Mouse (Mus musculus) activated CD4-positive, CD25-positive, alpha-beta regulatory T cell, adult 4 months (primary cell): ENCODE measurements around the gene Ccr5. TPM values are rescaled to one million over a fixed set of nuclear protein-coding genes. Genes with fewer than 3 reads are reported as not detected.
"Not testable (repeated sequence)": the region's sequence is repeated elsewhere in the genome, so short reads cannot be mapped to it uniquely, and the experiment has no call there.

Experiments
- ATAC-seq: one replicate; pipeline ENCODE4 v1.8.0; 2017
- polyA plus RNA-seq, 2 experiments: library from polyadenylated mRNA; unstranded; fragments of 100-300 nt; shearing (Covaris generic); gene quantifications; one replicate each; pipeline ENCODE4 v1.2.1; 2017

Ccr5 gene
- polyA plus RNA-seq = 10 to 100 TPM; 10.1 to 14.9 TPM

GRCm38 (mm10) chr9:124121387-124122184 lies at the start of gene Ccr5:
Ccr5 (plus strand) TSS chr9:124121543.
- peak; percentile 83 for ATAC-seq

GRCm38 (mm10) chr9:124079803-124080202 lies 41.5 kb upstream of the Ccr5 start:
- peak; percentile 91 for ATAC-seq

GRCm38 (mm10) chr9:124080471-124080870 lies 40.9 kb upstream of the Ccr5 start:
- ATAC-seq = not testable (repeated sequence)

- no peak for ATAC-seq
Measured at GRCm38 (mm10) chr9:124090441-124090840, 30.9 kb upstream of the Ccr5 start.

- ATAC-seq = no peak
Measured at GRCm38 (mm10) chr9:124099127-124099526, 22.2 kb upstream of the Ccr5 start.

GRCm38 (mm10) chr9:124100357-124100756 lies 21.0 kb upstream of the Ccr5 start:
- peak; percentile 44 for ATAC-seq

- no peak for ATAC-seq
Measured at GRCm38 (mm10) chr9:124101723-124102122, 19.6 kb upstream of the Ccr5 start, which contains the start of gene Ccr2. Ccr2 (plus strand) TSS chr9:124101950.

- no peak for ATAC-seq
Measured at GRCm38 (mm10) chr9:124103199-124103598, 18.1 kb upstream of the Ccr5 start.

- ATAC-seq = no peak
Measured at GRCm38 (mm10) chr9:124105196-124105595, 16.1 kb upstream of the Ccr5 start.

- no peak for ATAC-seq
Measured at GRCm38 (mm10) chr9:124107232-124107631, 14.1 kb upstream of the Ccr5 start.

GRCm38 (mm10) chr9:124108356-124109127 lies 12.8 kb upstream of the Ccr5 start:
- no peak for ATAC-seq

GRCm38 (mm10) chr9:124111997-124112396 lies 9.3 kb upstream of the Ccr5 start:
- no peak for ATAC-seq

GRCm38 (mm10) chr9:124112591-124113239 lies 8.6 kb upstream of the Ccr5 start:
- ATAC-seq = no peak

GRCm38 (mm10) chr9:124113777-124114176 lies 7.6 kb upstream of the Ccr5 start:
- ATAC-seq = no peak

GRCm38 (mm10) chr9:124118489-124118888 lies 2.9 kb upstream of the Ccr5 start:
- no peak for ATAC-seq

GRCm38 (mm10) chr9:124125576-124125975 lies 4.2 kb downstream of the Ccr5 start:
- no peak for ATAC-seq

GRCm38 (mm10) chr9:124126373-124126772 lies 5.0 kb downstream of the Ccr5 start:
- no peak for ATAC-seq

GRCm38 (mm10) chr9:124127412-124127811 lies 6.1 kb downstream of the Ccr5 start:
- no peak for ATAC-seq

- peak; percentile 46 for ATAC-seq
Measured at GRCm38 (mm10) chr9:124128379-124128778, 7.0 kb downstream of the Ccr5 start.

GRCm38 (mm10) chr9:124132899-124133298 lies 11.6 kb downstream of the Ccr5 start:
- ATAC-seq = peak; percentile 70

- not testable (repeated sequence) for ATAC-seq
Measured at GRCm38 (mm10) chr9:124134919-124135318, 13.6 kb downstream of the Ccr5 start.

GRCm38 (mm10) chr9:124137619-124138018 lies 16.3 kb downstream of the Ccr5 start:
- ATAC-seq = no peak
